Mouse (Mus musculus) 3134 (cell line): Measurements from ENCODE around the gene Ppp1r9b.
A peak's percentile ranks its signal among the peaks of the same experiment; 100 is the strongest.

Source experiments
- DNase-seq: peaks from one replicate; pipeline ENCODE4 v3.0.0-alpha.2; 2011; ENCODE audit warnings: low spot score; ENCODE audit not compliant: insufficient read length; ENCODE audit errors: extremely low read depth

The Ppp1r9b gene

GRCm38 (mm10) chr11:95042096-95042495 is 51.3 kb downstream of the Ppp1r9b start:
- peak; percentile 66 for DNase-seq

- no peak for DNase-seq
Observed at GRCm38 (mm10) chr11:95043060-95043459, 52.2 kb downstream of the Ppp1r9b start.

- no peak for DNase-seq
Observed at GRCm38 (mm10) chr11:95043608-95044007, 52.8 kb downstream of the Ppp1r9b start.

- no peak for DNase-seq
Observed at GRCm38 (mm10) chr11:95044185-95044870, 53.5 kb downstream of the Ppp1r9b start.

GRCm38 (mm10) chr11:95046980-95047680 is 56.3 kb downstream of the Ppp1r9b start:
- no peak for DNase-seq

GRCm38 (mm10) chr11:95053062-95053461 is 62.2 kb downstream of the Ppp1r9b start:
- no peak for DNase-seq
